ENCODE assay signal across 8 mouse cellular contexts in the genomic region with DNA sequence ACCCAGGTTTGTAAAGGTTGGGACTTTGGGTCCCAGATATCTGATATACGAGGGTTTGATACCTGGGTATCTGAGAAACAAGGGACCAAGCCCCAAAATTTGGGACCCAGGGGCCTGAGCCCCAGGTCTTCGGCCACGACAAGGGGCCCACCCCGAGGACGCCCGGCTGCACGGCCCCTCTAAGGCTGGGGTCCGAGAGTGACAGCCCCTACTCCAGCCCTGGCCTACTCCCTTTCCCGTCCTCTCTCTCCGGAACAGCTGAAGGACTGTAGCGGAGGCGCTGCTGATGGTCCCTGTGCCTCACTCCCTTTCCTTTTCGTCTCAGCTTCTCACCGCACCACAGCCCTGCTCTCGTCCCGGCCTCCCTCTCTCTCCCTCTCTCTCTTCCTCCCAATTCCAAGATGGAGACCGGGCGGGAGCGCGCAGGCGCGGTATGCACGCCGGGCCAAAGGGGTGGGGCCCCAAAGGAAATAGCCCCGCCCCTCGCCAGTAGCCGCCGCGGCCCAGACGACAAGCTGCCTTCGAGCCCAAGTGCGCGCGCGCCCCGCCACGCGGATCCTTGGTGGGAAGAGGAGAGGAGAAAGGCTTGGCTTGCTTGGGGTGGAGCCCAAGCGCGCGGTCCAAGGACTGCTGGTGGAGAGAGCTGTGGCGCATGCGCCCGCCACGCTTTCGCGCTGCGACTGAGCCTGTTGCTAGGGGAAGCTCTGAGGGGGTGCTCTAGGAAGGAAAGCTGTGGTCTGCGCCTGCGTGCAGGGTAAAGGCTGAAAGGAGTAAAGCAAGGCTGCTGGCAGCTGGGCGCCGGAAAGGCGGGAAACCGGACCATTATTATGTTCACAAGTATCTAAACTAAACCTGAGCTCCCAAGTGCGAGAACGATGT. TPM values are rescaled to one million over a fixed set of nuclear protein-coding genes. Genes with fewer than 3 reads are reported as not detected.
DNase-seq lines count a peak whose midpoint lies in the region; ATAC-seq and TF ChIP-seq lines count a peak whose summit lies in the region.

A gene (minus strand): TSS at position 418 of the 879 bp plus-strand sequence.

- H3K27ac ChIP-seq in embryonic facial prominence, embryonic 14.5 days (replicated peaks; ENCODE audit: low read depth, low read length) = peak within 1 kb of the TSS; percentile 90
- H3K27ac ChIP-seq in limb, embryonic 14.5 days (replicated peaks; ENCODE audit: low read depth, low read length) = peak within 1 kb of the TSS; percentile 81
- H3K27ac ChIP-seq in midbrain, postnatal 0 days (ENCODE audit: low read depth, low read length) = peak within 1 kb of the TSS; percentile 90

- no peaks in the 10 kb centered on the region for H3K9me3 ChIP-seq in embryonic facial prominence, embryonic 14.5 days (ENCODE audit: control insufficient read depth, low read length)
- no peaks in the 10 kb centered on the region for H3K9me3 ChIP-seq in limb, embryonic 14.5 days (ENCODE audit: control insufficient read depth, low read length)
- H3K9me3 ChIP-seq in midbrain, postnatal 0 days (ENCODE audit: low read length) = no peaks in the 10 kb centered on the region

- H3K4me3 ChIP-seq in embryonic facial prominence, embryonic 14.5 days (ENCODE audit: low read depth, low read length) = peak within 1 kb of the TSS; percentile 73
- H3K4me3 ChIP-seq in limb, embryonic 14.5 days (replicated peaks; ENCODE audit: low read length) = peak within 1 kb of the TSS; percentile 57
- peak within 1 kb of the TSS; percentile 74 for H3K4me3 ChIP-seq in midbrain, postnatal 0 days (ENCODE audit: low read depth, low read length)

- no peaks in the 10 kb centered on the region for H3K27me3 ChIP-seq in embryonic facial prominence, embryonic 14.5 days (replicated peaks; ENCODE audit: control insufficient read depth, insufficient read depth, low read length)
- no peaks in the 10 kb centered on the region for H3K27me3 ChIP-seq in limb, embryonic 14.5 days (ENCODE audit: control insufficient read depth, insufficient read depth, low read length)
- H3K27me3 ChIP-seq in midbrain, postnatal 0 days (ENCODE audit: insufficient read depth, low read length) = no peaks in the 10 kb centered on the region

- peak within 1 kb of the TSS; percentile 94 for H3K4me2 ChIP-seq in embryonic facial prominence, embryonic 14.5 days (ENCODE audit: low read depth, low read length)
- peak within 1 kb of the TSS; percentile 98 for H3K4me2 ChIP-seq in limb, embryonic 14.5 days (replicated peaks; ENCODE audit: low read depth, low read length, severe bottlenecking)
- H3K4me2 ChIP-seq in midbrain, postnatal 0 days (ENCODE audit: low read depth, low read length, poor library complexity, severe bottlenecking) = peak within 1 kb of the TSS; percentile 99

- H3K36me3 ChIP-seq in embryonic facial prominence, embryonic 14.5 days (ENCODE audit: control insufficient read depth, insufficient read depth, low read length) = peaks cover 14% of the 10 kb centered on the region
- peaks cover 11% of the 10 kb centered on the region for H3K36me3 ChIP-seq in limb, embryonic 14.5 days (ENCODE audit: control insufficient read depth, insufficient read depth, low read length)
- H3K36me3 ChIP-seq in midbrain, postnatal 0 days (ENCODE audit: insufficient read depth, low read length) = peaks cover 9% of the 10 kb centered on the region

- peaks cover 24% of the 10 kb centered on the region for H3K4me1 ChIP-seq in embryonic facial prominence, embryonic 14.5 days (ENCODE audit: control insufficient read depth, insufficient read depth, low read length)
- peaks cover 24% of the 10 kb centered on the region for H3K4me1 ChIP-seq in limb, embryonic 14.5 days (ENCODE audit: control insufficient read depth, insufficient read depth, low read length)
- H3K4me1 ChIP-seq in midbrain, postnatal 0 days (ENCODE audit: insufficient read depth, low read length) = peaks cover 9% of the 10 kb centered on the region

- peak; percentile 67; the same call in 1 of the 2 replicates for TF ChIP-seq POLR2A in limb, embryonic 14.5 days (IDR thresholded peaks at IDR 0.05; ENCODE audit: borderline replicate concordance, extremely low read depth, insufficient read depth, insufficient read length)

- H3K9ac ChIP-seq in embryonic facial prominence, embryonic 14.5 days (ENCODE audit: low read depth, low read length) = peak within 1 kb of the TSS; percentile 83
- peak within 1 kb of the TSS; percentile 56 for H3K9ac ChIP-seq in limb, embryonic 14.5 days (ENCODE audit: low read depth, low read length, severe bottlenecking)
- H3K9ac ChIP-seq in midbrain, postnatal 0 days (replicated peaks; ENCODE audit: low read length, poor library complexity, severe bottlenecking) = peak within 1 kb of the TSS; percentile 84

- WGBS in embryonic facial prominence, embryonic 14.5 days = under 1% methylated on average over 55 of the region's 56 CpGs
- WGBS in limb, embryonic 14.5 days = under 1% methylated on average over 54 of the region's 56 CpGs
- WGBS in midbrain, postnatal 0 days = under 1% methylated on average over 56 of the region's 56 CpGs

- peak; percentile 96 for DNase-seq in 3T3-L1 (ENCODE audit: low read depth, low spot score)
- DNase-seq in adrenal gland, postnatal 4 days (ENCODE audit: low spot score in 2 of 2) = peak; percentile 95 to 99
- peak; percentile 99 for DNase-seq in embryonic facial prominence, embryonic 14.5 days (ENCODE audit: low spot score)
- DNase-seq in heart, adult 8-10 months (ENCODE audit: low spot score) = peak; percentile 98
- peak; percentile 99 for DNase-seq in kidney, adult 9 months
- peak; percentile 98 for DNase-seq in limb, embryonic 14.5 days (ENCODE audit: low spot score)
- peak; percentile 99 for DNase-seq in midbrain, postnatal 0 days (ENCODE audit: low spot score)
- DNase-seq in spleen, postnatal 14 days (ENCODE audit: low spot score in 2 of 2) = peak; percentile 93

- peak; percentile 41; the same call in 1 of the 2 replicates for TF ChIP-seq CTCF in midbrain, postnatal 0 days (IDR thresholded peaks at IDR 0.05)

- ATAC-seq in embryonic facial prominence, embryonic 14.5 days (ENCODE audit: low read depth) = peak; percentile 99
- ATAC-seq in limb, embryonic 14.5 days (ENCODE audit: low FRiP score, low read depth) = peak; percentile 99
- peak; percentile 97 for ATAC-seq in midbrain, postnatal 0 days (ENCODE audit: low FRiP score)

RNA-seq across cellular contexts. Expression of the gene that starts here (rescaled TPM):
- total RNA-seq in adrenal gland, postnatal 4 days (2021) = 100 to 1,000 TPM; 104 to 108 TPM
- polyA plus RNA-seq in embryonic facial prominence, embryonic 14.5 days (2014; fragmentation: Nextera tagmentation; extraction: Ambion mirVana) = 29.1 and 31.9 TPM in 2 replicates
- total RNA-seq in heart, adult 8-10 months (2022) = 10 to 100 TPM; 35.8 to 40.4 (median 38.5) TPM
- polyA plus RNA-seq in limb, embryonic 14.5 days (2012; rRNA removed) = 106 and 121 TPM in 2 replicates
- polyA plus RNA-seq in limb, embryonic 14.5 days (2014; fragmentation: Nextera tagmentation; extraction: Ambion mirVana) = 28.5 and 37.1 TPM in 2 replicates
- 143 and 160 TPM in 2 replicates for total RNA-seq in midbrain, postnatal 0 days (2014; rRNA removed)
- polyA plus RNA-seq in midbrain, postnatal 0 days (2015; fragmentation: Nextera tagmentation; extraction: Ambion mirVana) = 45.3 and 47.3 TPM in 2 replicates

Comparison
In these comparisons a context has a peak if more than half of its experiments do, and no peak if none do; other contexts are left out.
1. Peak in every context shown above with its lines: DNase-seq, ATAC-seq, H3K4me3 ChIP-seq and H3K27ac ChIP-seq.